Mouse (Mus musculus) kidney, adult 8-10 months (tissue): ENCODE measurements around the gene Flot1.

Source experiments
- DNase-seq, 2 experiments: peaks; one replicate each; pipeline ENCODE4 v3.0.0; 2022

Gene Flot1

GRCm38 (mm10) chr17:35822964-35823937 lies at the start of gene Flot1:
Flot1 (plus strand) TSS chr17:35823230.
- peak; percentile 86 to 88 for DNase-seq

- DNase-seq, result peak; percentile 61
Observed at GRCm38 (mm10) chr17:35776811-35777609, 46.0 kb upstream of the Flot1 start.

GRCm38 (mm10) chr17:35778965-35779364 lies 44.1 kb upstream of the Flot1 start:
- DNase-seq, result no peak

- no peak for DNase-seq
Observed at GRCm38 (mm10) chr17:35779466-35780205, 43.4 kb upstream of the Flot1 start.

- DNase-seq, result no peak
Observed at GRCm38 (mm10) chr17:35780362-35780761, 42.7 kb upstream of the Flot1 start.

GRCm38 (mm10) chr17:35782398-35782797 lies 40.6 kb upstream of the Flot1 start:
- DNase-seq, result no peak

GRCm38 (mm10) chr17:35782924-35783323 lies 40.1 kb upstream of the Flot1 start:
- no peak for DNase-seq

- no peak for DNase-seq
Observed at GRCm38 (mm10) chr17:35783944-35784343, 39.1 kb upstream of the Flot1 start.

- no peak for DNase-seq
Observed at GRCm38 (mm10) chr17:35785140-35785539, 37.9 kb upstream of the Flot1 start.

GRCm38 (mm10) chr17:35787493-35787892 lies 35.5 kb upstream of the Flot1 start:
- no peak for DNase-seq

- DNase-seq, result no peak
Observed at GRCm38 (mm10) chr17:35788025-35788424, 35.0 kb upstream of the Flot1 start.

GRCm38 (mm10) chr17:35790933-35791332 lies 32.1 kb upstream of the Flot1 start:
- DNase-seq, result no peak

- no peak for DNase-seq
Observed at GRCm38 (mm10) chr17:35792837-35793236, 30.2 kb upstream of the Flot1 start.

- DNase-seq, result no peak
Observed at GRCm38 (mm10) chr17:35795099-35795498, 27.9 kb upstream of the Flot1 start.

- no peak for DNase-seq
Observed at GRCm38 (mm10) chr17:35795656-35796055, 27.4 kb upstream of the Flot1 start.

- DNase-seq, result no peak
Observed at GRCm38 (mm10) chr17:35796835-35797234, 26.2 kb upstream of the Flot1 start.

GRCm38 (mm10) chr17:35800905-35801304 lies 22.1 kb upstream of the Flot1 start:
- no peak for DNase-seq

- peak in 1 of 2 experiments; percentile 11 for DNase-seq
Observed at GRCm38 (mm10) chr17:35803020-35803419, 20.0 kb upstream of the Flot1 start.

GRCm38 (mm10) chr17:35803858-35804399 lies 19.1 kb upstream of the Flot1 start:
- DNase-seq, result peak in 1 of 2 experiments; percentile 19

GRCm38 (mm10) chr17:35808073-35808472 lies 15.0 kb upstream of the Flot1 start:
- peak; percentile 49 to 80 for DNase-seq

GRCm38 (mm10) chr17:35809395-35809794 lies 13.6 kb upstream of the Flot1 start:
- no peak for DNase-seq

GRCm38 (mm10) chr17:35810900-35811648 lies 12.0 kb upstream of the Flot1 start:
- no peak for DNase-seq
